Mouse (Mus musculus): ENCODE data around the gene Zfp57. TPM values are rescaled to one million over a fixed set of nuclear protein-coding genes. Genes with fewer than 3 reads are reported as not detected.
A peak's percentile ranks its signal among the peaks of the same experiment; 100 is the strongest.

The Zfp57 gene
- polyA plus RNA-seq, 1 experiment from 2014 or later, result 28.8 TPM

GRCm38 (mm10) chr17:36971172-36971850, 29.7 kb upstream of the Zfp57 start:
- no peaks in the 10 kb centered on the region for H3K4me1 ChIP-seq (replicated peaks; ENCODE audit: control insufficient read depth, insufficient read depth, low read length)
- H3K27ac ChIP-seq (ENCODE audit: low read depth, low read length), result no peak overlapping the region
- no peaks in the 10 kb centered on the region for H3K9me3 ChIP-seq (ENCODE audit: control insufficient read depth, low read length)
- H3K27me3 ChIP-seq (replicated peaks; ENCODE audit: control insufficient read depth, insufficient read depth, low read length), result no peaks in the 10 kb centered on the region; the same call in 1 of the 2 replicates
- H3K9ac ChIP-seq (ENCODE audit: low read depth, low read length), result no peak overlapping the region
- ATAC-seq (replicated peaks; ENCODE audit: low FRiP score) (no peak), DNase-seq (ENCODE audit: low spot score) (no peak)
- H3K36me3 ChIP-seq (ENCODE audit: control insufficient read depth, insufficient read depth, low read length), result no peaks in the 10 kb centered on the region
- 77% methylated on average over 6 of the region's 6 CpGs for WGBS
- H3K4me2 ChIP-seq, result no peak overlapping the region
- H3K4me3 ChIP-seq (ENCODE audit: low read depth, low read length), result no peak overlapping the region

GRCm38 (mm10) chr17:36972791-36973190, 28.2 kb upstream of the Zfp57 start:
- Histone ChIP-seq H3K36me3 (ENCODE audit: control insufficient read depth, insufficient read depth, low read length) (no peaks in the 10 kb centered on the region), H3K9me3 (ENCODE audit: control insufficient read depth, low read length) (no peaks in the 10 kb centered on the region), H3K4me1 (replicated peaks; ENCODE audit: control insufficient read depth, insufficient read depth, low read length) (no peaks in the 10 kb centered on the region), H3K4me3 (ENCODE audit: low read depth, low read length) (no peak overlapping the region), H3K27ac (ENCODE audit: low read depth, low read length) (no peak overlapping the region), H3K27me3 (replicated peaks; ENCODE audit: control insufficient read depth, insufficient read depth, low read length) (no peaks in the 10 kb centered on the region; the same call in 1 of the 2 replicates), H3K4me2 (no peak overlapping the region), H3K9ac (ENCODE audit: low read depth, low read length) (no peak overlapping the region)
- WGBS, result 58% methylated on average over 3 of the region's 3 CpGs
- ATAC-seq (replicated peaks; ENCODE audit: low FRiP score) (no peak), DNase-seq (ENCODE audit: low spot score) (no peak)

- H3K27ac ChIP-seq (ENCODE audit: low read depth, low read length), result no peak overlapping the region
- no peak overlapping the region for H3K9ac ChIP-seq (ENCODE audit: low read depth, low read length)
- no peaks in the 10 kb centered on the region for H3K36me3 ChIP-seq (ENCODE audit: control insufficient read depth, insufficient read depth, low read length)
- H3K4me1 ChIP-seq (replicated peaks; ENCODE audit: control insufficient read depth, insufficient read depth, low read length), result no peaks in the 10 kb centered on the region
- no peak overlapping the region for H3K4me3 ChIP-seq (ENCODE audit: low read depth, low read length)
- no peak for DNase-seq (ENCODE audit: low spot score)
- no peak overlapping the region for H3K4me2 ChIP-seq
- 71% methylated on average over 8 of the region's 8 CpGs for WGBS
- no peaks in the 10 kb centered on the region; the same call in 1 of the 2 replicates for H3K27me3 ChIP-seq (replicated peaks; ENCODE audit: control insufficient read depth, insufficient read depth, low read length)
- ATAC-seq (replicated peaks; ENCODE audit: low FRiP score), result no peak
- no peaks in the 10 kb centered on the region for H3K9me3 ChIP-seq (ENCODE audit: control insufficient read depth, low read length)
Measured at GRCm38 (mm10) chr17:36973271-36973787, 27.6 kb upstream of the Zfp57 start.

- WGBS, result 8% methylated on average over 18 of the region's 18 CpGs
- Histone ChIP-seq H3K9ac (ENCODE audit: low read depth, low read length) (no peak within 1 kb of the TSS), H3K4me1 (replicated peaks; ENCODE audit: control insufficient read depth, insufficient read depth, low read length) (no peaks in the 10 kb centered on the region)
Measured at GRCm38 (mm10) chr17:36981221-36981813, 19.6 kb upstream of the Zfp57 start, which contains the start of gene 2410137M14Rik. Gene 2410137M14Rik, minus strand, starts transcription at chr17:36981237.

GRCm38 (mm10) chr17:36981845-36982244, 19.1 kb upstream of the Zfp57 start:
- no peaks in the 10 kb centered on the region for H3K4me1 ChIP-seq (replicated peaks; ENCODE audit: control insufficient read depth, insufficient read depth, low read length)
- 6% methylated on average over 4 of the region's 4 CpGs for WGBS
- H3K27me3 ChIP-seq (replicated peaks; ENCODE audit: control insufficient read depth, insufficient read depth, low read length), result peaks cover 11% of the 10 kb centered on the region; the same call in 1 of the 2 replicates
- H3K36me3 ChIP-seq (ENCODE audit: control insufficient read depth, insufficient read depth, low read length), result no peaks in the 10 kb centered on the region
- peak overlapping the region; percentile 49 for H3K4me2 ChIP-seq
- no peak overlapping the region for H3K9ac ChIP-seq (ENCODE audit: low read depth, low read length)
- H3K4me3 ChIP-seq (ENCODE audit: low read depth, low read length), result no peak overlapping the region
- ATAC-seq (replicated peaks; ENCODE audit: low FRiP score) (no peak), DNase-seq (ENCODE audit: low spot score) (no peak)
- H3K9me3 ChIP-seq (ENCODE audit: control insufficient read depth, low read length), result no peaks in the 10 kb centered on the region
- no peak overlapping the region for H3K27ac ChIP-seq (ENCODE audit: low read depth, low read length)

More at GRCm38 (mm10) chr17:36981221-36981813, 19.6 kb upstream of the Zfp57 start, which contains the start of gene 2410137M14Rik:
- Histone ChIP-seq H3K36me3 (ENCODE audit: control insufficient read depth, insufficient read depth, low read length) (no peaks in the 10 kb centered on the region), H3K9me3 (ENCODE audit: control insufficient read depth, low read length) (no peaks in the 10 kb centered on the region), H3K27me3 (replicated peaks; ENCODE audit: control insufficient read depth, insufficient read depth, low read length) (peaks cover 10% of the 10 kb centered on the region; the same call in 1 of the 2 replicates), H3K4me2 (peak within 1 kb of the TSS; percentile 49), H3K4me3 (ENCODE audit: low read depth, low read length) (no peak within 1 kb of the TSS), H3K27ac (ENCODE audit: low read depth, low read length) (no peak within 1 kb of the TSS)
- ATAC-seq (replicated peaks; ENCODE audit: low FRiP score), result no peak
- DNase-seq (ENCODE audit: low spot score), result no peak

- H3K36me3 ChIP-seq (ENCODE audit: control insufficient read depth, insufficient read depth, low read length), result no peaks in the 10 kb centered on the region
- no peak for DNase-seq (ENCODE audit: low spot score)
- H3K27ac ChIP-seq (ENCODE audit: low read depth, low read length), result no peak overlapping the region
- no peak overlapping the region for H3K4me3 ChIP-seq (ENCODE audit: low read depth, low read length)
- H3K9me3 ChIP-seq (ENCODE audit: control insufficient read depth, low read length), result no peaks in the 10 kb centered on the region
- H3K4me1 ChIP-seq (replicated peaks; ENCODE audit: control insufficient read depth, insufficient read depth, low read length), result no peaks in the 10 kb centered on the region
- no peak overlapping the region for H3K4me2 ChIP-seq
- no peak overlapping the region for H3K9ac ChIP-seq (ENCODE audit: low read depth, low read length)
- H3K27me3 ChIP-seq (replicated peaks; ENCODE audit: control insufficient read depth, insufficient read depth, low read length), result peaks cover 16% of the 10 kb centered on the region
- 31% methylated on average over 5 of the region's 5 CpGs for WGBS
- no peak for ATAC-seq (replicated peaks; ENCODE audit: low FRiP score)
Measured at GRCm38 (mm10) chr17:36982253-36983155, 18.5 kb upstream of the Zfp57 start.

GRCm38 (mm10) chr17:36988475-36988874, 12.5 kb upstream of the Zfp57 start:
- H3K36me3 ChIP-seq (ENCODE audit: control insufficient read depth, insufficient read depth, low read length), result no peaks in the 10 kb centered on the region
- H3K27me3 ChIP-seq (replicated peaks; ENCODE audit: control insufficient read depth, insufficient read depth, low read length), result peaks cover 27% of the 10 kb centered on the region
- no peak overlapping the region for H3K27ac ChIP-seq (ENCODE audit: low read depth, low read length)
- H3K4me2 ChIP-seq, result 0 out of 2 replicates have a peak overlapping the region, but pooled peaks have one; percentile 12
- no peaks in the 10 kb centered on the region for H3K9me3 ChIP-seq (ENCODE audit: control insufficient read depth, low read length)
- DNase-seq (ENCODE audit: low spot score) (no peak), ATAC-seq (replicated peaks; ENCODE audit: low FRiP score) (no peak)
- WGBS, result 7% methylated on average over 24 of the region's 24 CpGs
- no peak overlapping the region for H3K4me3 ChIP-seq (ENCODE audit: low read depth, low read length)
- no peaks in the 10 kb centered on the region for H3K4me1 ChIP-seq (replicated peaks; ENCODE audit: control insufficient read depth, insufficient read depth, low read length)
- no peak overlapping the region for H3K9ac ChIP-seq (ENCODE audit: low read depth, low read length)

- H3K4me1 ChIP-seq (replicated peaks; ENCODE audit: control insufficient read depth, insufficient read depth, low read length), result no peaks in the 10 kb centered on the region
- no peaks in the 10 kb centered on the region for H3K9me3 ChIP-seq (ENCODE audit: control insufficient read depth, low read length)
- H3K27me3 ChIP-seq (replicated peaks; ENCODE audit: control insufficient read depth, insufficient read depth, low read length), result peaks cover 27% of the 10 kb centered on the region
- no peak for DNase-seq (ENCODE audit: low spot score)
- no peak within 1 kb of the TSS for H3K9ac ChIP-seq (ENCODE audit: low read depth, low read length)
- no peak within 1 kb of the TSS for H3K4me3 ChIP-seq (ENCODE audit: low read depth, low read length)
- no peak within 1 kb of the TSS for H3K27ac ChIP-seq (ENCODE audit: low read depth, low read length)
- no peak for ATAC-seq (replicated peaks; ENCODE audit: low FRiP score)
- 0 out of 2 replicates have a peak within 1 kb of the TSS, but pooled peaks have one; percentile 12 for H3K4me2 ChIP-seq
- WGBS, result 30% methylated on average over 5 of the region's 5 CpGs
- no peaks in the 10 kb centered on the region for H3K36me3 ChIP-seq (ENCODE audit: control insufficient read depth, insufficient read depth, low read length)
Measured at GRCm38 (mm10) chr17:36989437-36989836, 11.5 kb upstream of the Zfp57 start, which contains the start of gene H2-M5. Gene H2-M5, minus strand, starts transcription at chr17:36989537.

Data from liver, embryonic 11.5 days (tissue).